ENCODE assay signal across 24 mouse cellular contexts in the genomic region with DNA sequence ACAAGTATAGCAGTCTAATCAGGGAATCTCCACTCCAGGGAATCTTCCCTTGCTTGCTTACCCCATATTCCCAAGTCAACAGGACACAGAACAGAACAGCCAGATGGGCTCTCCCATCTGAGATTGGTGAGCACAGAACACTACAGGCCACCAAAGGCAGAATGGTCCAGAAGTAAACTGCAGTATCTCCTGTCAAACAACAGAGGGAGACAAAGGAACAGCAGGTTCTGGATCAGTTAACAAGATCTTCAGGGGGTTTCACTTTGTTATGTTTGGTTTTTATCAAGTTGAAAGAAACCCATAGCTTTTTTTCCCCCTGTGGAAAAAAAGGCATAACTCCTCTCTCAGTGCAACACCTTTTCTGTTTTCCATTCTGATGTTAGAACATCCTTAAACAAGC.
A peak's percentile ranks its signal among the peaks of the same experiment; 100 is the strongest.
DNase-seq lines count a peak whose midpoint lies in the region; ATAC-seq and TF ChIP-seq lines count a peak whose summit lies in the region.
"Had no signal": no experiment of that assay in that cellular context is flagged by ENCODE, and none has a peak within 500 bp of the region (broad histone marks: within the 10 kb centered on the region; RNA-seq: fewer than 3 reads in every experiment).

No protein-coding gene starts in this region.

- H3K27ac ChIP-seq in liver, postnatal 0 days (ENCODE audit: low read depth), result no peak overlapping the region
- H3K27ac ChIP-seq in MEL (ENCODE audit: control insufficient read depth, low read depth, low read length), result no peak overlapping the region
- H3K27ac ChIP-seq: embryonic facial prominence, embryonic 12.5 days; embryonic facial prominence, embryonic 15.5 days; gastrocnemius, adult 2 months; hindbrain, embryonic 12.5 days; hindbrain, embryonic 15.5 days had no signal

- no peak for TF ChIP-seq POLR2A in MEL (IDR thresholded peaks at IDR 0.05; ENCODE audit: control insufficient read depth in 1 of 2, insufficient read depth in 1 of 2, low read depth in 1 of 2, low read length in 2 of 2, poor library complexity in 1 of 2)

- no peaks in the 10 kb centered on the region for H3K79me2 ChIP-seq in MEL (ENCODE audit: control insufficient read depth, insufficient read depth, low read length, poor library complexity)

- TF ChIP-seq EP300 in liver, postnatal 0 days (IDR thresholded peaks at IDR 0.05; ENCODE audit: low read depth), result no peak
- TF ChIP-seq EP300 in MEL (IDR thresholded peaks at IDR 0.05; ENCODE audit: low read depth in 1 of 2, low read length in 2 of 2), result no peak

- no peak overlapping the region for H3K4me3 ChIP-seq in liver, postnatal 0 days (ENCODE audit: low read depth, low read length)
- no peak overlapping the region for H3K4me3 ChIP-seq in E14TG2a.4 (replicated peaks; ENCODE audit: low read length)
- H3K4me3 ChIP-seq in MEL (ENCODE audit: control insufficient read depth in 1 of 2, insufficient read depth in 1 of 2, low read depth in 2 of 2, low read length in 2 of 2), result peak overlapping the region in 1 of 2 experiments; percentile 5; a peak in 1 of 4 replicates
- H3K4me3 ChIP-seq: embryonic facial prominence, embryonic 12.5 days; embryonic facial prominence, embryonic 15.5 days; gastrocnemius, adult 2 months; hindbrain, embryonic 12.5 days; hindbrain, embryonic 15.5 days had no signal

- intact Hi-C loops in left cerebral cortex, postnatal 4 days (cut with DNase I), result no loop called here

- peak; percentile 41 for TF ChIP-seq RAD21 in MEL (IDR thresholded peaks at IDR 0.05; ENCODE audit: low read depth, low read length)

- no peaks in the 10 kb centered on the region for H3K27me3 ChIP-seq in liver, postnatal 0 days (ENCODE audit: insufficient read depth, low read length)
- H3K27me3 ChIP-seq in E14TG2a.4 (ENCODE audit: insufficient read depth, low read length) (no peaks in the 10 kb centered on the region), MEL (ENCODE audit: control insufficient read depth in 1 of 2, insufficient read depth in 2 of 2, low read length in 2 of 2) (no peaks in the 10 kb centered on the region; a peak in 1 of 4 replicates)
- H3K27me3 ChIP-seq: embryonic facial prominence, embryonic 12.5 days; embryonic facial prominence, embryonic 15.5 days; hindbrain, embryonic 12.5 days; hindbrain, embryonic 15.5 days had no signal

- H3K9me3 ChIP-seq in liver, postnatal 0 days (ENCODE audit: low read length), result no peaks in the 10 kb centered on the region; the same call in 1 of the 2 replicates
- no peaks in the 10 kb centered on the region for H3K9me3 ChIP-seq in E14TG2a.4 (ENCODE audit: low read length)
- no peaks in the 10 kb centered on the region for H3K9me3 ChIP-seq in MEL (replicated peaks; ENCODE audit: insufficient read depth, low read length)
- H3K9me3 ChIP-seq: embryonic facial prominence, embryonic 15.5 days had no signal

- ATAC-seq in liver, postnatal 0 days, result no peak
- ATAC-seq: activated CD4-positive, CD25-positive, alpha-beta regulatory T cell, adult 4 months; CD4-positive, CD25-positive, alpha-beta regulatory T cell, adult 4 months; forebrain, embryonic 14.5 days; forebrain, postnatal 0 days had no signal

- H3K36me3 ChIP-seq in liver, postnatal 0 days (replicated peaks; ENCODE audit: insufficient read depth, low read length), result no peaks in the 10 kb centered on the region
- H3K36me3 ChIP-seq in E14TG2a.4 (ENCODE audit: insufficient read depth, low read length) (no peaks in the 10 kb centered on the region), MEL (ENCODE audit: control insufficient read depth in 1 of 2, insufficient read depth in 2 of 2, low read length in 2 of 2) (no peaks in the 10 kb centered on the region)
- H3K36me3 ChIP-seq: embryonic facial prominence, embryonic 12.5 days; embryonic facial prominence, embryonic 15.5 days; hindbrain, embryonic 12.5 days; hindbrain, embryonic 15.5 days had no signal

- no peaks in the 10 kb centered on the region for H3K4me1 ChIP-seq in liver, postnatal 0 days (ENCODE audit: insufficient read depth)
- H3K4me1 ChIP-seq in E14TG2a.4 (replicated peaks; ENCODE audit: low read depth, low read length) (no peaks in the 10 kb centered on the region), MEL (ENCODE audit: control insufficient read depth in 1 of 2, insufficient read depth in 2 of 2, low read length in 2 of 2) (no peaks in the 10 kb centered on the region)
- H3K4me1 ChIP-seq: embryonic facial prominence, embryonic 12.5 days; embryonic facial prominence, embryonic 15.5 days; hindbrain, embryonic 12.5 days; hindbrain, embryonic 15.5 days had no signal

- TF ChIP-seq CTCF in liver, postnatal 0 days (IDR thresholded peaks at IDR 0.05; ENCODE audit: low read depth), result 0 out of 2 replicates have a peak, but pooled peaks have one; percentile 6
- TF ChIP-seq CTCF in E14TG2a.4 (conservative IDR thresholded peaks at IDR 0.05; ENCODE audit: low read length) (peak; percentile 54), MEL (IDR thresholded peaks at IDR 0.05 in 2 of 3, conservative IDR thresholded peaks at IDR 0.05 in 1 of 3; ENCODE audit: control insufficient read depth in 1 of 3, insufficient read depth in 1 of 3, low read depth in 2 of 3, low read length in 3 of 3, poor library complexity in 1 of 3, severe bottlenecking in 1 of 3) (peak in 2 of 3 experiments; percentile 16 to 53; a peak in 3 of 6 replicates)

- DNase-seq in liver, postnatal 0 days, result no peak
- DNase-seq in liver, result no peak
- DNase-seq in MEL (ENCODE audit: low read depth, low spot score), result peak; percentile 41
- peak; percentile 40 for DNase-seq in ZHBTc4 (ENCODE audit: low read depth, low spot score)
- DNase-seq in embryo, embryonic 11 days, result no peak
- no peak for DNase-seq in left cerebral cortex, postnatal 4 days
- DNase-seq: adrenal gland, postnatal 10 days; adrenal gland, postnatal 36 days; cerebellum, adult 18-20 months; cerebellum, adult 9-10 months; cerebellum, postnatal 14 days; forebrain, postnatal 0 days; gastrocnemius, adult 2 months; gastrocnemius, postnatal 14 days; heart, adult 11 months had no signal

- no peak overlapping the region for H3K9ac ChIP-seq in liver, postnatal 0 days (replicated peaks)
- no peak overlapping the region for H3K9ac ChIP-seq in MEL (ENCODE audit: control insufficient read depth, low read depth, low read length, poor library complexity, severe bottlenecking)
- H3K9ac ChIP-seq: embryonic facial prominence, embryonic 12.5 days; embryonic facial prominence, embryonic 15.5 days; forebrain, postnatal 0 days; hindbrain, embryonic 12.5 days; hindbrain, embryonic 15.5 days had no signal

- no peak overlapping the region for H3K4me2 ChIP-seq in liver, postnatal 0 days (ENCODE audit: low read depth, low read length)
- H3K4me2 ChIP-seq: embryonic facial prominence, embryonic 12.5 days; embryonic facial prominence, embryonic 15.5 days; heart, embryonic 11.5 days; hindbrain, embryonic 12.5 days; hindbrain, embryonic 15.5 days had no signal

TF ChIP-seq in MEL, 35 proteins besides CTCF, POLR2A, EP300 and RAD21:
- TF ChIP-seq ETS1 (IDR thresholded peaks at IDR 0.05; ENCODE audit: low read depth, low read length) (no peak), ZC3H11A (IDR thresholded peaks at IDR 0.05; ENCODE audit: low read depth, low read length) (0 out of 2 replicates have a peak, but pooled peaks have one; percentile 10), TCF12 (IDR thresholded peaks at IDR 0.05; ENCODE audit: low read depth, low read length) (no peak), MEF2A (IDR thresholded peaks at IDR 0.05; ENCODE audit: extremely low read depth, insufficient replicate concordance, low read depth, low read length, poor library complexity, severe bottlenecking) (no peak), GATA1 (IDR thresholded peaks at IDR 0.05; ENCODE audit: low read depth, low read length) (no peak), SMC3 (IDR thresholded peaks at IDR 0.05; ENCODE audit: low read depth, low read length) (peak; percentile 44), POLR2AphosphoS5 (IDR thresholded peaks at IDR 0.05; ENCODE audit: borderline replicate concordance, low read depth, low read length) (no peak)

Comparison
In these comparisons a context has a peak if more than half of its experiments do, and no peak if none do; other contexts are left out.
1. DNase-seq: peak in MEL (single experiment) and ZHBTc4 (single experiment); none in liver, postnatal 0 days (single experiment), liver (single experiment), embryo, embryonic 11 days (single experiment) and left cerebral cortex, postnatal 4 days (single experiment).
2. Peak in every context shown above with its lines, with median percentiles within 50 percentile points of each other: CTCF ChIP-seq.